Mouse (Mus musculus) MEL-GATA-1-ER (cell line): ENCODE results near the gene Fmnl2.
A peak's percentile ranks its signal among the peaks of the same experiment; 100 is the strongest.

Experiments used
- DNase-seq: peaks from one replicate; pipeline ENCODE4 v3.0.0-alpha.2; 2012; ENCODE audit warnings: low read depth; ENCODE audit errors: extremely low read depth

Fmnl2 gene

DNA sequence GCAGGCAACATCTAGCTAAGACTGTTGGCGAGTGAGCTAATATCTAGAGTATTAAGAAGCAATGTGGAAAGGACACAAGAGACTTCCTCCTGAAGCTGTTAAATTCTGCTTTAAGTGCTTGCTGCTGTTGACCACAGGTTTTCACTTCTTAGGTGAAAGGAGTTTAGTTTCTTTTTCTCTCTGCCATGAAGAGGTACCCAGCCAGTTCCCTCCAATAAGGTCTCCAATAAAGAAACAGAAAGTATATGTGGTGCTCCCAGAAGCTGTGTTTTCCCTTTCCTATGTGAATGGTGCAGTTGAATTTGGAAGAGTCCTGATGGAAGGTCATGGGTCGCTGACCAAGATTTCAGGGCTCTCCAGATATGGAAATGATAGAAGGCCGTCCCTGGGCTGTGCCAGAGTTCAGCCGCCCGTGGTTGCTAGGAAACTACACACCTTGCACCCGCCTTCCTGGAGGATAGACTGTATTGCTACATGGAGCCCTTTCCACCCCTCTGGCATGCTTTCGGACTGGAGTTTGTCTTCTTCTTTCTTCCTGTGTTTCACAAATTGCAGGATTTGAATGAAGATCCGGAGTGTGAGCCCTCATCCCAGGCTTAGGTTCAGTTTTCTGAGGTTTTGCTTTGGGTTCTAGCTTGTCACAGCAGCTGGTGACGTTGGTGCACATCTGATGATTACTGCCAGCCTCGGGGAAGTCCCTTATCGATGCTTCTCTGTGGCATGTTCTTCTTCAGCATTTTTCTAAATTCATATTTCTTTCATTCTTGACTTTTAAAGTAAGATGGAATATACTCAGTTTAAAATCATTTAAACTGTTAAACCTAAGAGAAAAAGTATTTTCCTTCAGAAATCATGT is 244.5 kb downstream of the Fmnl2 start:
- no peak for DNase-seq

- no peak for DNase-seq
Observed at GRCm38 (mm10) chr2:53102901-53103300, 245.2 kb downstream of the Fmnl2 start.

- DNase-seq = no peak
Observed at GRCm38 (mm10) chr2:53105408-53105807, 247.7 kb downstream of the Fmnl2 start.

DNA sequence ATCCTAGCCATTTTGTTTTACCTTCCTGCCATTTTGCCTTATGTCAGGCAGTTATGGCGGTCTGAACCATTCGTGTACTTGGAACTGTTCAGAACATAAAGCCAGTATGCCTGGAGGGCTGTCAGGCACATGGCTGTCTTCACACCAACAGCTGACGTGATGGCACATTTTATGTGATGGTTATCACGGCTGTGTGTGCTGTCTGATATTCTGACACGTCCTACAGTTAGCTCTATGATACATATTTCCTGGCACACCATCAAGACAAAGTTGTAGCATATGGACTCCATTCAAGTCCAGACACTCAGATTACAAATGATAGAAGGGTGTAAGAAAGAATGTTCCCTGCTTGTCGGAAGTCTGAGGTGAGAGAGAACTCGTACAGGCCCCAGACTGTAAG is 248.4 kb downstream of the Fmnl2 start:
- DNase-seq = no peak

DNA sequence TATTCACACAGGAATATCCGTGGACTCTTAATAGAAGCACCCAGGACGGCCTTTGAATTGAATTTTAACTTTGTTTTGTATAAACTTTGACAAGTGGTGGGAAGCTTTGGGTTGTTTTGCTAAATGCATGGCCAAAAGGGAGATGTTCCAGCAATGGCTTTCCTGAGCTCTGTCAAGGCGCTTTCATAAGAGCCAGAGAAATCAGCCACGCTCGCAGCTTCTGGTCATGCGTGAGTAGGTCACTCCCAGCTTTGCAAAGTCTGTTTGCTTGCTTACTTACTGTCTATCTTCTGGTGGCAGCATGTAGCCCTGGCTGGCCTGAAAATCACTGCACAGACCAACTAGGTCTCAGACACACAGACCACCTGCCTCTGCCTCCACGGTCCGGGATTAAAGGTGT is 248.8 kb downstream of the Fmnl2 start:
- DNase-seq = no peak

- no peak for DNase-seq
Observed at GRCm38 (mm10) chr2:53108547-53108946, 250.9 kb downstream of the Fmnl2 start.

DNA sequence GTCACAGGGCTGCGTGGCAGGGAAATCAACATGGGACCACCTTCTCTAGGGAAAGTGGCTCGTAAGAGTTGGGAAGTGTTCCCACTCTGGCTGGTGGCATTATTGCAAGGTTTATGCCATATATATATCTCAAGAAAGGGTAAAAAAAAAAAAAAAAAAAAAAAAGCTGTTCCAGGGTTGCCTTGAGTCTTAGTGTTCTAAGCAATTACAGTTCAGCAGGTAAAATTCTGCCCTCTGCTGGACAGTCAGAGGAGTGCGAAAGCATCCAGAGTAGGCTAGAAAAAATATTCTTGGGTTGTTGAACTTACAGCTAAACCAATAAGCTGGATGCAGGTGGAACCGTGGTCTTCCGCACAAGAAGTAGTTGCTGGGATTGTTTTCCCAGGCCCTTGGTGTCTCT is 264.1 kb downstream of the Fmnl2 start:
- DNase-seq = peak; percentile 26

DNA sequence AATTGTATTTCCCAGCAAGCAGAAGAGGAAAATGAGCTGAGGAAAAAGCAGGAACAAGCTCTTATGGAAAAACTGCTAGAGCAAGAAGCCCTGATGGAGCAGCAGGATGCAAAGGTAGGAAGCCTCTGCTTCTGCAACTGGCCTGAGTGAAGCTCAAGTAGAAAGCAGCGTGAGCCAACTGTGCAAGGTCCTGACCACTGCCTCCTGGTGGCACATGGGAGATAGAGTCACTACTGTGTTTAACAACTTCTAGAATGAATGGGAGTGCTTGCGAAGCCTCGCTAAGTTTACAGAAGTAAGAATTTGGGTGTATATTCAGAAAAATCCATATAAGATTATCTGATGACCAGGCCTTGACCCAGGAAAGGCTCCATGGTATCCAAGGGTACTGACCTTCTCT is 268.3 kb downstream of the Fmnl2 start:
- no peak for DNase-seq

GRCm38 (mm10) chr2:53129070-53129469 is 271.4 kb downstream of the Fmnl2 start:
- DNase-seq = no peak

GRCm38 (mm10) chr2:53131567-53131966 is 273.9 kb downstream of the Fmnl2 start:
- DNase-seq = no peak

- DNase-seq = peak; percentile 6
Observed at GRCm38 (mm10) chr2:53146852-53147251, 289.2 kb downstream of the Fmnl2 start.

DNA sequence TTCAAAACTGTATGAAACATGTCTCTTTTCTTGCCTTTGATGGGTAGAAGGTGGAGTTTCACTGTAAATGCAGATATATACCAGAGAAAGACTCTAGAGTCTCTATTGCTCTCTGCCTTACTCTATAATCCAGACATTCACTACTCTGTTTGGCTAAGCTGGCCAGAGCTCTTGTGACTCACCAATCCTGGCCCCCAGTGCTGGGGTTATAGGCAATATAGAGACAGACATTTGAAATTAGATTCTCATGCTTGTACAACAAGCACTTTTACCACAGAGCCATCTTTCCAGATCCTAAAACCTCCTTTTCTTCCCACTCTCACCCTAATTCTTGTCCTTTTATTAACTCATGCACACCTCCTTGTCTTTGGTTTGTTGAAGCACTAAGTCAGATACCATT is 316.3 kb downstream of the Fmnl2 start:
- no peak for DNase-seq

DNA sequence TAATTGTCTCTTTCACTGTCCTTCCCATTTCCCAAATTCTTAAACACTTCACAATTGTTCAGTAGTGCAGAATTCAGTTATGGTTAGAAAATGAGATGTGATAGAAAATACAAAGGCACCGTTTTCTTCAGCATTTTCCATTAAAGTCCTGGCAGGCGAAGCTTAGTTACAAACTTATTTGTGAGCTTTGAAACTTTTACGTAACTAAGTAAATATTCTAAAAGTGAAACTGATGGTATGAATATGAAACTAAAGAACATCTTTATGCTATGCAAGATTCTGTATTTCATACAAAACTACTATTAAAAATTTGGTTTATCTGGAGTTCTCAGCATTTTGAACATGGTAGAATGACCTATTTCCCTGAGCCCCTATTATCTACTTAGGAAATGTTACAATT is 321.3 kb downstream of the Fmnl2 start:
- DNase-seq = no peak

GRCm38 (mm10) chr2:53179876-53180275 is 322.2 kb downstream of the Fmnl2 start:
- DNase-seq = no peak
